In genomic region chr16:24542864-24543263, GRCm38 (mm10) we compare ENCODE assay signal across 17 mouse cellular contexts.
DNase-seq lines count a peak whose midpoint lies in the region; ATAC-seq and TF ChIP-seq lines count a peak whose summit lies in the region.
"Had no signal": no experiment of that assay in that cellular context is flagged by ENCODE, and none has a peak within 500 bp of the region (broad histone marks: within the 10 kb centered on the region; RNA-seq: fewer than 3 reads in every experiment).

No protein-coding gene starts in this region.

- no peaks in the 10 kb centered on the region for H3K27me3 ChIP-seq in limb, embryonic 14.5 days (ENCODE audit: control insufficient read depth, insufficient read depth, low read length)
- H3K27me3 ChIP-seq in limb, embryonic 10.5 days (ENCODE audit: low read depth, poor library complexity, severe bottlenecking), result no peaks in the 10 kb centered on the region
- H3K27me3 ChIP-seq: embryonic facial prominence, embryonic 13.5 days had no signal

- no peak for DNase-seq in frontal cortex, postnatal 25 days (ENCODE audit: low spot score in 2 of 2)
- DNase-seq in limb, embryonic 14.5 days (ENCODE audit: low spot score), result peak; percentile 37
- no peak for DNase-seq in limb, embryonic 10.5 days (ENCODE audit: low spot score)
- peak; percentile 55 for DNase-seq in NIH3T3 (ENCODE audit: low read depth)
- DNase-seq in frontal cortex, postnatal 36 days (ENCODE audit: low spot score in 2 of 2), result peak; percentile 6 to 40
- no peak for DNase-seq in cerebellum, adult 18-20 months
- no peak for DNase-seq in thymus, postnatal 4 days
- DNase-seq: adrenal gland, postnatal 25 days; cerebellum, postnatal 36 days; kidney, adult 11 months; kidney, postnatal 14 days had no signal

- no peaks in the 10 kb centered on the region for H3K4me1 ChIP-seq in limb, embryonic 14.5 days (ENCODE audit: control insufficient read depth, insufficient read depth, low read length)
- H3K4me1 ChIP-seq in limb, embryonic 10.5 days, result no peaks in the 10 kb centered on the region
- H3K4me1 ChIP-seq: midbrain, embryonic 10.5 days had no signal

- no peak overlapping the region for H3K4me2 ChIP-seq in limb, embryonic 14.5 days (replicated peaks; ENCODE audit: low read depth, low read length, severe bottlenecking)
- H3K4me2 ChIP-seq: embryonic facial prominence, embryonic 13.5 days; hindbrain, embryonic 14.5 days had no signal

- H3K27ac ChIP-seq in limb, embryonic 14.5 days (replicated peaks; ENCODE audit: low read depth, low read length), result no peak overlapping the region
- H3K27ac ChIP-seq in limb, embryonic 10.5 days, result no peak overlapping the region
- H3K27ac ChIP-seq: embryonic facial prominence, embryonic 13.5 days; hindbrain, embryonic 14.5 days; midbrain, embryonic 10.5 days; stomach, postnatal 0 days had no signal

- H3K9me3 ChIP-seq in limb, embryonic 14.5 days (ENCODE audit: control insufficient read depth, low read length), result no peaks in the 10 kb centered on the region
- no peaks in the 10 kb centered on the region for H3K9me3 ChIP-seq in limb, embryonic 10.5 days (replicated peaks)
- H3K9me3 ChIP-seq: embryonic facial prominence, embryonic 13.5 days; midbrain, embryonic 10.5 days had no signal

- no peak overlapping the region for H3K9ac ChIP-seq in limb, embryonic 14.5 days (ENCODE audit: low read depth, low read length, severe bottlenecking)
- H3K9ac ChIP-seq: embryonic facial prominence, embryonic 13.5 days; hindbrain, embryonic 14.5 days had no signal

- ATAC-seq in frontal cortex, adult (ENCODE audit: low TSS enrichment), result peak; percentile 91
- ATAC-seq in limb, embryonic 14.5 days (ENCODE audit: low FRiP score, low read depth), result no peak

- no peaks in the 10 kb centered on the region for H3K36me3 ChIP-seq in limb, embryonic 14.5 days (ENCODE audit: control insufficient read depth, insufficient read depth, low read length)
- no peaks in the 10 kb centered on the region for H3K36me3 ChIP-seq in limb, embryonic 10.5 days
- H3K36me3 ChIP-seq: embryonic facial prominence, embryonic 13.5 days; G1E; midbrain, embryonic 10.5 days had no signal

- WGBS in limb, embryonic 14.5 days, result 86% methylated on average over 7 of the region's 7 CpGs
- 94% methylated on average over 7 of the region's 7 CpGs for WGBS in limb, embryonic 10.5 days

- H3K4me3 ChIP-seq in limb, embryonic 14.5 days (replicated peaks; ENCODE audit: low read length), result no peak overlapping the region
- no peak overlapping the region for H3K4me3 ChIP-seq in limb, embryonic 10.5 days
- H3K4me3 ChIP-seq: embryonic facial prominence, embryonic 13.5 days; midbrain, embryonic 10.5 days had no signal

- no peak for TF ChIP-seq POLR2A in limb, embryonic 14.5 days (IDR thresholded peaks at IDR 0.05; ENCODE audit: borderline replicate concordance, extremely low read depth, insufficient read depth, insufficient read length)

Comparison
In these comparisons a context has a peak if more than half of its experiments do, and no peak if none do; other contexts are left out.
1. DNase-seq: peak in limb, embryonic 14.5 days (single experiment), NIH3T3 (single experiment) and frontal cortex, postnatal 36 days (2 of 2); none in frontal cortex, postnatal 25 days (0 of 2), limb, embryonic 10.5 days (single experiment), cerebellum, adult 18-20 months (0 of 2) and thymus, postnatal 4 days (single experiment).